Mouse (Mus musculus) bone marrow macrophage, adult 2 months (primary cell): Measurements from ENCODE around the gene Ccdc85a. TPM values are rescaled to one million over a fixed set of nuclear protein-coding genes. Genes with fewer than 3 reads are reported as not detected.
"Not testable (repeated sequence)": the region's sequence is repeated elsewhere in the genome, so short reads cannot be mapped to it uniquely, and the experiment has no call there.

Source experiments
- H3K27ac ChIP-seq: 2 replicates; pipeline ENCODE4 v1.5.1; 2012; ENCODE audit warnings: low read depth, low read length; ENCODE audit not compliant: insufficient read depth
- H3K4me1 ChIP-seq: 2 replicates; pipeline ENCODE4 v1.6.1; 2012; ENCODE audit warnings: low read length; ENCODE audit not compliant: control insufficient read depth, insufficient read depth
- H3K4me3 ChIP-seq: 2 replicates; pipeline ENCODE4 v1.5.1; 2012; ENCODE audit warnings: mild to moderate bottlenecking, low read length, moderate library complexity; ENCODE audit not compliant: insufficient read depth
- CTCF ChIP-seq: IDR thresholded peaks from 2 replicates; pipeline ENCODE4 v1.5.1; 2012; ENCODE audit warnings: low read depth, mild to moderate bottlenecking, low read length, moderate library complexity
- POLR2A ChIP-seq: IDR thresholded peaks from 2 replicates; pipeline ENCODE4 v1.6.1; 2012; ENCODE audit warnings: mild to moderate bottlenecking, low read depth, low read length, borderline replicate concordance
- polyA plus RNA-seq: library from polyadenylated mRNA; stranded (reverse); fragments of >200 nt; gene quantifications from 2 replicates; pipeline ENCODE4 v1.2.4, GENCODE M21; 2012; ENCODE audit not compliant: missing spikeins, insufficient read depth, insufficient read length

Gene Ccdc85a
- polyA plus RNA-seq, 1 experiment: not detected

DNA sequence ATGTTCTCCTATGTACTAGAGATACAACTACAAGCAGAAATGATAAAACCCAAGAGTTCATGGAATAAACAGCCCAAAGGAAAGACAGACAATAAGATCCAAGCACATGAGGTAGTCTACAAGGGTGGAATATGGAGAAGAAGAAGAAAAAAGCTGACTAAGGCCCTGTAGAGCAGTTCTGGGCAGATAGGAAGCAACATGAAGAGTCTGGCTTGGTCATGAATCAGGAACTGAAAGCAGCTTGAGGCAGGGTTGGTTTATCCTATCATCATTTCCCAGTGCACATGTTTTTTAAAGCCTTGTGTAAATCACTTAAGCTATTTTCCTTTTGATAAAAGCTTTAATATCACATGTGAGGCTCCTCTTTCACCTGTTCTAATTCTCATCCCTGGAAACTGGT lies 144.2 kb downstream of the Ccdc85a start:
- TF ChIP-seq POLR2A: no peak
- TF ChIP-seq CTCF: no peak
- no peaks in the 10 kb centered on the region for H3K4me1 ChIP-seq
- H3K4me3 ChIP-seq: no peak overlapping the region
- no peak overlapping the region for H3K27ac ChIP-seq

DNA sequence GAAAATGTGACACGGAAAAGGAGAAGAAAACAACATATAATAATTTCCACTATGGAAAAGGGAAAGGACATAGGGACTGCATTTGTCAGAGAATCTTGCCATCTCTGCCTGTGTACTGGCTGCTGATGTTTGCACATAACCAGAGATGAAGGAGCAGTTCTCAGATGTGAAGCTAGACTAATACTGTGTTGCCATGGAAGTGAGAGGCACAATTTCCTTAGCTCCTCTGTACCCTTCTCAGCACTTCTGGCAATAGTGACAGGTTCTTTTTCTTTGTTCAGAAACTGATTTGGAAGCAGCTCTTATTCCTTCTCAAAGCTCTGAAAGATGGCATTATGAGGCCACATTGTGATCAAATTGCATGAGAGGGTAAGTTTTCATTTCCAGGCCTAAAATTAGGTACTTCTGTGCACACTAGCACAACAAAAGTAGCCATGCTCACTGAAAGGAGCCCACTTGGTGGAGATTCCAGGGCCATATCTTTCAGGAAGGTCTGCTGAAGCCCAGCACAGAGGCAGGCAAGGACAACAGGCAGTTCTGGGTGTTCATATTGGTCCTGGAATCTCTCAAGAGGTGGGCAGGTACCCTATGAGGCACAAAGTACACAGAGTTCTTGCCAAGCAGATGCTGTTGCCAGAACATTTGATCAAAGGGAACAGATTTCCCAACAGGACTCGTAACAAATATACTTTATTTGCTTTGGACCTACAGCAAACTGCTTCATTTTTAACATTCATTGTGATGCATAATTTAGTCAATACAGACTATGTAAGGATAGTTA lies 161.5 kb downstream of the Ccdc85a start:
- Histone ChIP-seq H3K4me3 (no peak overlapping the region), H3K27ac (no peak overlapping the region), H3K4me1 (no peaks in the 10 kb centered on the region)
- TF ChIP-seq POLR2A (no peak), CTCF (no peak)

DNA sequence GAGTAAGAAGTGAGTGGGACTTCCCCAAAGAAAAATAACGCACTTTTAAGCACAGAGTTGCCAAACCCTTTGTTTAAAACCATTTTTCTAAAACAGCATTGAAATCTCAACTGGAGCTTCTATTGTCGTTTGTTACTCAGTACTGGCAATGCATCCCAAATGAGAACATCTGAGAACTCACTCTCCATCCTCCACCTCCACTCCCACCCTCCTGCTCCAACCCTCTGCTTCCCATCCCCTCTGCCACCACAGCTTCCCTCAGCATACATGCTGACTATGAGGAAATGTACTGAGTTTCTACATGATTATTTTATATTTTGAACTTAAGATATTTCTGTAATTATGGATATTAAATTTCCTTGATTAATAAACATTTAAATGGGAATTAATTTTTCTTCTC lies 168.3 kb downstream of the Ccdc85a start:
- TF ChIP-seq CTCF: no peak
- no peak for TF ChIP-seq POLR2A
- no peaks in the 10 kb centered on the region for H3K4me1 ChIP-seq
- no peak overlapping the region for H3K27ac ChIP-seq
- no peak overlapping the region for H3K4me3 ChIP-seq

DNA sequence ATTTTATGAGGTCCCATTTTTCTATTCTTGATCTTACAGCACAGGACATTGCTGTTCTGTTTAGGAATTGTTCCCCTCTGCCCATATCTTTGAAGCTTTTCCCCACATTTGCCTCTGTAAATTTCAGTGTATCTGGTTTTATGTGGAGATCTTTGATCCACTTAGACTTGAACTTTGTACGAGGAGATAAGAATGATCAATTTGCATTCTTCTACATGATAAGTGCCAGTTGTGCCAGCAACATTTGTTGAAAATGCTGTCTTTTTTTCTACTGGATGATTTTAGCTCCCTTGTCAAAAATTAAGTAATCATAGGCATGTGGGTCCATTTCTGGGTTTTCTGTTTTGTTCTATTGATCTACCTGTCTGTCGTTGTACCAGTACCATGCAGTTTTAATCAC lies 174.2 kb downstream of the Ccdc85a start:
- not testable (repeated sequence) for H3K27ac ChIP-seq, H3K4me1 ChIP-seq, H3K4me3 ChIP-seq

DNA sequence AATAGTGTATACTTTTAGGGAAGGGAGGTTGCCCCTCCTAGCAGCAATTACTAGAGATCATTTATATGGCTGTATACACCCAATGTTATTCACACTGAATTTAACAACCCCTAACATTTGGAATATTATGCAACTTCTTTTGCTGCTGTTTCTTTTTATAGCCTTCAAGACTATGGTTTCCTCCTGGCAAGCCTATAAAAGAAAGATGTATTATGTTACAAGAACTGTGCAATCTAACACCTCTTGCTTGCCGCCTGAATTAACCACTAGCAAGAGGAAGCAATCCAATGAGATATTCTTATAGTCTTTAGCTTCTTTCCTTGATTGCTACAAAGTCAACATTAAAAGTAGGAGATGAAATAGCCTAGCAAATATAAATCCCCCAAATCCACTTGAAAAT lies 187.0 kb downstream of the Ccdc85a start:
- TF ChIP-seq CTCF (no peak), POLR2A (no peak)
- no peaks in the 10 kb centered on the region for H3K4me1 ChIP-seq
- H3K27ac ChIP-seq: no peak overlapping the region
- H3K4me3 ChIP-seq: no peak overlapping the region

DNA sequence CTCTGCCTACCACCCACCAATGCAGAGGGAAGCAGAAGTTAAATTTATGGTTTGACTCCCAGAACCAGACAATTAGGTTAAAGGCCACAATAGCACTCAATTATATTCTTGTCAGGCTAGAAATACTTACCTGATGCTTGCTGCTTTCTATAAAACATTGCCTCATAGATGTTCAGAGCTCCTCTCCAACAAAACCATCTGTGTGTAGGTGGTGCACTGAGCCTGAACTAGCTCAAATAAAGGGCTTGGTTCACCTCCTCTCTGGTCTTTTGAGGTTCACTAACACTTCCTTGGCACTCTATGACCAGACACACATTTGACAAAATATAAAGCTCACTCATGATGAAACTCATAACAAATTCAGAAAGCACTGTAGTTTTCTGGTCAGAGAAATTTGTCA lies 208.2 kb downstream of the Ccdc85a start:
- Histone ChIP-seq H3K4me1 (no peaks in the 10 kb centered on the region), H3K27ac (no peak overlapping the region), H3K4me3 (no peak overlapping the region)
- TF ChIP-seq POLR2A (no peak), CTCF (no peak)

DNA sequence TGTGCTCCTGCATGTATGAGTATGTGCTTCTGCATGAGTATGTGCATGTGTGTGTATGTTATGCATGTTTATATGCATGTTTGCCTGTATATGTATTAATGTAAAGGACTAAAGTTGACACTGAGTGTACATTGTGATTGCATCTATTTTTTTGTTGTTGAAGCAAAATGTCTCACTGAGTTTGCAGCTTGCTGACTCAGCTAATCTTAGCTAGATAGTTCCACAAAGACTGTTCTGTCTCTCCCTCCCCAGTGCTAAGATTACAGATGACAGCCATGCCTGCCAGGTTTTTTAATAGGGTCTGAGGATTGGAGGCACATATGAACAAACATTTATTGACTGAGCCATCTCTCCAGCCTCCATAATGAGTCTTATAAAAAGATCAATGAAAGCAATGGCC lies 209.5 kb downstream of the Ccdc85a start:
- TF ChIP-seq CTCF: no peak
- TF ChIP-seq POLR2A: no peak
- H3K4me3 ChIP-seq: no peak overlapping the region
- H3K4me1 ChIP-seq: no peaks in the 10 kb centered on the region
- no peak overlapping the region for H3K27ac ChIP-seq

DNA sequence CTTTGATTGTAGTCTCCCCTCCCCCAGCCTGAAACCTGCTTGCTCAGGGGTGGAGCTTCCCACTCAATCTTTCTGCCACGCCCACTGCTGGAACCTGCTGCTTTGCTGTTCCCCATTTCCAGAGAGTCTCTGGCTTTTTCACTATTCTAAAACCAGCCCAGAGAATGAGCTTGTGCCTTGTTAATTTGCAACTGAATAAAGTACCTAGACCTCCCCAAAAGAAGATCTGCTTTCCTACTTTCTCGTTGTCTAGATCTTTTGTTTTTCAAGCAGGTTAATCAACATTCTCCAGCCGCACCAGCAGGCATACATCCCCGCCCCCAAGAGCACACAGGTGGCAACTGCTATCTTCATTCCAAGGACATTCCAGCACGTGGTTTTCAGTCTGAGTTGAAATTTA lies 212.7 kb downstream of the Ccdc85a start:
- H3K4me1 ChIP-seq, H3K27ac ChIP-seq, H3K4me3 ChIP-seq: not testable (repeated sequence)

DNA sequence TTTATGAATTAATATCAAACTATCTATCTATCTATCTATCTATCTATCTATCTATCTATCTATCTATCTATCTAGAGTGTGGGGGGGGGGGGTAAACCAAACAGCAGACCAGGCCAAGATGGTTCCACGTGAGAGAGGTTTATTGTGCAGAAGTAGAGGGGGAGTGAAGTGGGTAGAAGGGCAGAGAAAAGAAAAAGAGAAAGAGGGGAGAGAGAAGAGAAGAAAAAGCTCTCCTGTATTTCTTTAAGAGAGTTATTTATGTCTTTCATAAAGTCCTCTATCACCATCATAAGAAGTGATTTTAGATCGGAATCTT lies 218.2 kb downstream of the Ccdc85a start:
- Histone ChIP-seq H3K4me3 (no peak overlapping the region), H3K27ac (no peak overlapping the region), H3K4me1 (no peaks in the 10 kb centered on the region)
- no peak for TF ChIP-seq CTCF
- no peak for TF ChIP-seq POLR2A

DNA sequence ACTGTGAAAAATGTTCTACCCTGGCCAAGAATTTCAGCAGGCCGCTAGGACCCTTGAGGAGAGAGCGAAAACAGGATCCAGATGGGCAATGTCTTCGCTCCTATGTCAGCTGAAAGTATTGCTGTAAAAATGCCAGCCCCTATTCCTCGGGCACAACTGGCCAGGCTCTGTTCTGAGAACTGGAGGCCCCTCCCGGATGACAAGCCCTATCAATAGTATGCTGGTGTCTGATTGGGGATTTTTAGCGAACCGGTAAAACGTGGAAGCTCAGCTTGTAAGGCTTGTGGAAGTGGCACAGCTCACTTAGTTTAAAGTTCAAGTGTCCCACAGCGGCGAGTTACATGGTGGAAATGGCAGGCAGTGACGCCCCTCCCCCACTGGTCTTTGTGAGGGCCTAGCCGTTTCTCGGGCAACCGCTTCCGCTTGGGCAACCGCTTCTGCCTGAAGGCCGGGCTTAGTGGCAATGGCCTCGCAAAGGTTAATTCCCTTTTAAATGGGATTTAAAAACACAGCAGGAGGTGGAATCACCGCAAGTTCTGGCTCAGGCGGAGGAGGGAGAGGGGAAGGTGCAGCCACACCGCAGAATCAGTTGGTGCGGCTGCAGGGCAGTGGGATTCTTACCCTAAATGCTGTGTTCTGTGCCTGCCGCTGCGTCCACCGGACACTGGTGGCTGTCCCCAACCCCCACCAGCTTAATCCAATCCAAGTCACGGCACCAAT lies 218.8 kb downstream of the Ccdc85a start:
- TF ChIP-seq POLR2A (no peak), CTCF (no peak)
- H3K4me1 ChIP-seq: no peaks in the 10 kb centered on the region

DNA sequence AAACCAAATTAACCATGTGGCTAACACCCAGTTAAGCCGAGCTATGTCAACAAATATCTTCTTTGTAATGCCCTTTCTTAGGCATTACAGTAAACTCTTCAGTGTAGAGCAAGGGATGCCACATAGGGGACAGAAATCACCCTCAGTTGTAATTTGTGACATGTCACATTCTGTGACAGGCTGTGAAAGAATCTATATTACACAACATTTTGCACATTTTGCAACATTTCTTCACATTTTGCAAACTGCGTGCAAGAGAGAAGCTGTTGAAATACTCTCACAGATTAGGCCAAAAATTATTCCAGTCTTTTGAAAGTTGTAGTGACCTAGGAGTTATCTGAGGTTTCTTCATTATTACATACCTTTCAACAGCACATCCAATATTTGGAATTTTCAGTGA lies 240.7 kb downstream of the Ccdc85a start:
- no peak overlapping the region for H3K4me3 ChIP-seq
- H3K27ac ChIP-seq: no peak overlapping the region
- no peaks in the 10 kb centered on the region for H3K4me1 ChIP-seq
- TF ChIP-seq CTCF (no peak), POLR2A (no peak)

More for the DNA sequence above, 218.8 kb downstream of the Ccdc85a start:
- Histone ChIP-seq H3K27ac (no peak overlapping the region), H3K4me3 (no peak overlapping the region)
